Mouse (Mus musculus) kidney, postnatal 4 days (tissue): ENCODE measurements around the gene Tbx3.
A peak's percentile ranks its signal among the peaks of the same experiment; 100 is the strongest.

Source experiments
- DNase-seq, 2 experiments: peaks; one replicate each; pipeline ENCODE4 v3.0.0; 2021; ENCODE audit warnings: mixed read lengths in 2 of 2

Tbx3 gene

GRCm38 (mm10) chr5:119680329-119681010 is 10.0 kb downstream of the Tbx3 start:
- peak; percentile 38 to 56 for DNase-seq

GRCm38 (mm10) chr5:119681011-119681832 is 10.8 kb downstream of the Tbx3 start:
- DNase-seq = no peak

- no peak for DNase-seq
Measured at GRCm38 (mm10) chr5:119681833-119682210, 11.4 kb downstream of the Tbx3 start.

- peak; percentile 62 to 67 for DNase-seq
Measured at GRCm38 (mm10) chr5:119682646-119683515, 12.4 kb downstream of the Tbx3 start.

GRCm38 (mm10) chr5:119683861-119684260 is 13.4 kb downstream of the Tbx3 start:
- no peak for DNase-seq

DNA sequence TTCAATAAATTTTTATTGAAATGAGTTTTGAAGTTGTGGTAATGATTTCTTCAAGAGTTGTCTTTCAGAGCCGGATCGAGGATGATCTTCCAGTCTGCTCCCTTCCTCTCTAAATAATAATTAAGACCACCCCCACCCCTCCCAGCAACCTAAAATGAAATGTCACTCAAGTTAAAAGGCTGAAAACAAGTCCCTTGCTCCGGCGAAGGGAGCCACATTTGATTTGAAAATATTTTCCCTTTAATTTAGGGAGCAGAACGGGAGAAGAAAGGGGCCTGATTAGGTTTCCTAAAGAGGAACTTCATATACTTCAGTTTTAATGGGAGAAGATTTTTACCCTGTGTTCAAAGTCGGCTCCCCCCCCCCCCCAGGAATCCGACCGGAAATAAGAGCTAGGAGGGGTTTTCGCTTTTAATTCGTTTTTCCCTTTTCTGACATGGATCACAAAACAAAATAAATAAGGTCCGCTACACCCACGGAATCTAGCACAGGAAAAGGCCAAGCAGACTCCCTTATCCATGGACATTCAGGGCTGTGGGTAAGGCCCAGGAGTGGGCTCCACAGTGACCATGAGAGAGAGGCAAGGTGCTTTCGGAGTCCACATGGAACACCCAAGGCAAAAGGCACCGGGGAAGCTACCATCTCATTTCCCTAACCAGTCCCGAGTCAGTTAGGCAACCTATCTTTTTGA is 14.4 kb downstream of the Tbx3 start:
- peak in 1 of 2 experiments; percentile 52 for DNase-seq

- peak; percentile 40 to 56 for DNase-seq
Measured at GRCm38 (mm10) chr5:119685446-119686198, 15.2 kb downstream of the Tbx3 start.

DNA sequence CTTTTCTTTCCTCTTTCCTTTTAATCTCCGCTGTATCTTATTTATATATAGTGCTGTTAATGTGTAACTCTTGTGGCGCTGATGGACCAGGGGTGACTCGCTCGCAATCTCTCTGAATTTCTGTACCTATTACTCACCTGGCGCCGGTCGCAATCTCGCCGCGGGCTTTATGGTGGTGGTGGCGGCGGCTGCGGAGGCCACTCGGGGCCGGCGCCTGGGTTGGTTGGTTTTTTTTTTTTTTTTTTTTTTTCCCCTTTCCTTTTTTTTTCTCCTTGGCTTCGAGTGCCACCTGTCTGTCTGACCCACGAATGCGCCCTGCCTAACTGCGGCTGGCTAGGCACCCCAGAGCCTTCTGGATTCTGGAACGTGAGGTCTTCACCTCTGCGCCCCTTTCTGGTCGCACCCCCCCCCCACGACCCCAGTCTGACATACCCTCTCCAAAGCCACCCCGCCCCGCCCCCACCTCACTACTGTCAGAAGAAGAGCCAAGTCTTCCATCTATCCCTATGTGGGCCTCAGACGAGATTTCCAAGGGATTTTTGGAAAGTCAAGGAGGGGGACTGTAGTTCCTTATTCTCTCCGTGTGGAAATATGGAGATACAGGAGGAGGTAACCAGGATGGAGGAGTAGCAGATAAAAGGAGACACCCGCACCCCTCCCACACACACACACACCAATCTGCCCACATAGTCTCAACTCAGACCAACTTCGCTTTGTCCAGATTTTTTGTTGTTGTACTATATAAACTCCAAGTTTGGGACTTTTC is 15.9 kb downstream of the Tbx3 start:
- DNase-seq = peak; percentile 56 to 66

- no peak for DNase-seq
Measured at GRCm38 (mm10) chr5:119687005-119687855, 16.8 kb downstream of the Tbx3 start.

DNA sequence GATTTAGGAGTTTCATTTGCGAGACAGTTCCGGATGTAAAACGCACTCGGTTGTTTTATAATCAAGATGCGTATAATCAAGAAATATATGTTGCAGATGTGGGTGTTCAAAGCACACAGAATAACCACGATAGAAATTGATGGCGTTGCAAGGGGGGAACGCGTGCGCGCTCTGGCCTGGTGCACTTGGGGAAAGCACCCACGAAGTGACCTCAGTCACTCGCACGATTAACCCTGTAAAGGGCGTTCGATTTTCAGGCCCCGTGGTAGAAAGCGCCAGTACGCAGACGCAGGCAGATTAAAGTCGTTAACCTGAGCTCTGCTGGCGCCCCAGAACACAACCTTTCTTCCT is 17.4 kb downstream of the Tbx3 start:
- DNase-seq = no peak

DNA sequence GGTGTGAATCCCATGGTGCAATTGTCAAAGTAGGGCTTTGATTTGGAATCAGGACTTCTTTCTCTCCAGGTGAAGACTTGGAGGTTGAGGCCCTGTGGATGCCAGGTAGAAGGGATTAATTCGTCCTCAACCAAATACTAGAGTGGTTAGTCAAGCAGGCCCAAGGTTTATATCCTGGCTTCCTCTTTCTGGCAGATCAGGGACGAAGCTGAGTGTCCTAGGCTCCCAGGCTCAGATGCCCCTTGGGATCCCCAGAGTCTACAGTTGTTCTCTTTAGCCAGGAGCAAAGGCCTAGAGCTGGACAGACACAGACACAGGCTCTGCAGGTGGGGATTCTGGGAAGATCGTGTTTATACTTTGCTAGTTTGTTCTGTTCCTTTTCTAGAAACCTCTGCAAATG is 17.8 kb downstream of the Tbx3 start:
- DNase-seq = no peak

DNA sequence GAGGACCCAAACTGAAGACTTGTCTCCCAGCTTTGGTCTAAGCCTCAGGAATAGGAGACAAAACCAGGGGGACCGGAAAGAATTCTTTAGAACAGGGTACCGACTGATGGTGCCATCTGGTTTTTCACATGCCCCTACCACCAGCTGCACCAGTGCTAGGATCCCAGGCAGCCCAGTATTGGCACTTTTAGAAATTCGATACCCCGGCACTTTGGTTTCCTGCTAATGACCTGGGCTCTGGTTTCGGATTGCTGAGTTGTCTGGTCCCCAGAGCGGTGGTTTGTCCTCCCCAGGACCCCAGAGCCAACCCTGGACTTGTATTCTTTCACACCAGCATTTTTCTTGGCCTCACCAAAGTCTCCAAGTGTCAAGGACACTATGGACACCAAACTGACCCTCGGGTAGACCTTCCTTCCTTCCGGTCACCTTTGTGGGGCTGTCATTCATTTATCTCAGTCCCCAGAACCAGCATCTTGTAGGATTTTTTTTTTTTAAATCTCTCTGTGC is 18.5 kb downstream of the Tbx3 start:
- DNase-seq = no peak

- DNase-seq = no peak
Measured at GRCm38 (mm10) chr5:119689501-119689900, 19.0 kb downstream of the Tbx3 start.

GRCm38 (mm10) chr5:119691075-119691474 is 20.6 kb downstream of the Tbx3 start:
- DNase-seq = peak; percentile 85 to 86

- no peak for DNase-seq
Measured at GRCm38 (mm10) chr5:119692425-119692824, 22.0 kb downstream of the Tbx3 start.

- no peak for DNase-seq
Measured at GRCm38 (mm10) chr5:119694914-119695313, 24.4 kb downstream of the Tbx3 start.

- DNase-seq = no peak
Measured at GRCm38 (mm10) chr5:119703031-119703430, 32.6 kb downstream of the Tbx3 start.

GRCm38 (mm10) chr5:119704900-119705299 is 34.4 kb downstream of the Tbx3 start:
- peak in 1 of 2 experiments; percentile 15 for DNase-seq

DNA sequence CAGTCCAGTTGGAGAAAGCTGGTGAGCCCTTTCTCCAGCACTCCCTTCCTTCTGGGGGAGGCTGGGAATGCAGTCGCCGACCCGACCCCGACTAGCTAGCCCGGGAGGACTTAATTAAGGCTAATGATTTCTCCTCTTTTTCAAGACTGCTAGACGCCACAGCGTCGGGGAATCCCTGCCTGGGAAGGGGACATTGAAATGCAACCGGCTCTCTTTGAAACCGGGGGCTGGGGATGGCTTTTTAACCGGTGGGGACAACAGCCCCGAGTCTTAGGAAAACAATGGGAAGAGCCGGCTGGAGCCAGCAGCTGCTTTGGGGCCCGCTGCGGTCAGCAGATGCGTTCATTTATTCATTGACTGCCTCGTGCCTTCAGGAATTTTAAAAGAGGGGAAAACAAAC is 36.0 kb downstream of the Tbx3 start:
- peak; percentile 23 to 45 for DNase-seq
